Mouse (Mus musculus) cerebellum, adult 2 months (tissue): ENCODE results near the gene Cdc14a. TPM values are rescaled to one million over a fixed set of nuclear protein-coding genes. Genes with fewer than 3 reads are reported as not detected.

ENCODE experiments used
- DNase-seq, 2 experiments: peaks; one replicate each; pipeline ENCODE4 v3.0.0; 2021
- H3K27ac ChIP-seq: fragments of 200-500 bp; 2 replicates; pipeline ENCODE4 v1.5.1; 2012; ENCODE audit warnings: low read length, control low read depth, inconsistent platforms; ENCODE audit not compliant: insufficient read depth
- H3K27me3 ChIP-seq: fragments of 200-500 bp; 2 replicates; pipeline ENCODE4 v1.6.1; 2012; ENCODE audit warnings: inconsistent platforms, mild to moderate bottlenecking, low read length, moderate library complexity; ENCODE audit not compliant: control insufficient read depth, insufficient read depth
- H3K4me1 ChIP-seq: fragments of 200-500 bp; 2 replicates; pipeline ENCODE4 v1.6.1; 2011; ENCODE audit warnings: low read length; ENCODE audit not compliant: control insufficient read depth, insufficient read depth
- H3K4me3 ChIP-seq: fragments of 200-500 bp; replicated peaks from 2 replicates; pipeline ENCODE3; 2011; ENCODE audit warnings: mild to moderate bottlenecking, low read depth, low read length, control low read depth; ENCODE audit not compliant: insufficient read depth
- CTCF ChIP-seq: fragments of 200-500 bp; IDR thresholded peaks from 2 replicates; pipeline ENCODE4 v1.5.1; 2011; ENCODE audit warnings: low read depth, mild to moderate bottlenecking, control low read depth, low read length, moderate library complexity, borderline replicate concordance; ENCODE audit not compliant: insufficient read depth
- POLR2A ChIP-seq: fragments of 200-500 bp; IDR thresholded peaks from 2 replicates; pipeline ENCODE4 v1.6.1; 2011; ENCODE audit warnings: low read length, control low read depth, borderline replicate concordance; ENCODE audit not compliant: insufficient read depth
- WGBS: fragments of 180-500 bp; shearing (Covaris S2); methylation state at CpG from one replicate; pipeline ENCODE4 v1.1.7; 2018; 5-methylcytosine and 5-hydroxymethylcytosine counted together
- polyA plus RNA-seq: library from polyadenylated mRNA; depleted of rRNA; stranded (reverse); fragments of >200 nt; gene quantifications from 2 replicates; pipeline ENCODE4 v1.2.3, GENCODE M21; 2012

Cdc14a gene
- polyA plus RNA-seq, 1 experiment = 2.6 TPM

- Histone ChIP-seq H3K4me3 (no peak overlapping the region), H3K4me1 (no peaks in the 10 kb centered on the region), H3K27me3 (no peaks in the 10 kb centered on the region), H3K27ac (no peak overlapping the region)
- 85% methylated on average over 8 of the region's 8 CpGs for WGBS
- DNase-seq = no peak
- TF ChIP-seq POLR2A (no peak), CTCF (no peak)
Measured at GRCm38 (mm10) chr3:116298003-116298402, 125.8 kb downstream of the Cdc14a start.

- Histone ChIP-seq H3K27ac (no peak overlapping the region), H3K4me1 (no peaks in the 10 kb centered on the region), H3K4me3 (no peak overlapping the region), H3K27me3 (no peaks in the 10 kb centered on the region)
- DNase-seq = no peak
- 95% methylated on average over 7 of the region's 7 CpGs for WGBS
- no peak for TF ChIP-seq CTCF
- TF ChIP-seq POLR2A = no peak
Measured at GRCm38 (mm10) chr3:116297170-116297569, 126.7 kb downstream of the Cdc14a start.

DNA sequence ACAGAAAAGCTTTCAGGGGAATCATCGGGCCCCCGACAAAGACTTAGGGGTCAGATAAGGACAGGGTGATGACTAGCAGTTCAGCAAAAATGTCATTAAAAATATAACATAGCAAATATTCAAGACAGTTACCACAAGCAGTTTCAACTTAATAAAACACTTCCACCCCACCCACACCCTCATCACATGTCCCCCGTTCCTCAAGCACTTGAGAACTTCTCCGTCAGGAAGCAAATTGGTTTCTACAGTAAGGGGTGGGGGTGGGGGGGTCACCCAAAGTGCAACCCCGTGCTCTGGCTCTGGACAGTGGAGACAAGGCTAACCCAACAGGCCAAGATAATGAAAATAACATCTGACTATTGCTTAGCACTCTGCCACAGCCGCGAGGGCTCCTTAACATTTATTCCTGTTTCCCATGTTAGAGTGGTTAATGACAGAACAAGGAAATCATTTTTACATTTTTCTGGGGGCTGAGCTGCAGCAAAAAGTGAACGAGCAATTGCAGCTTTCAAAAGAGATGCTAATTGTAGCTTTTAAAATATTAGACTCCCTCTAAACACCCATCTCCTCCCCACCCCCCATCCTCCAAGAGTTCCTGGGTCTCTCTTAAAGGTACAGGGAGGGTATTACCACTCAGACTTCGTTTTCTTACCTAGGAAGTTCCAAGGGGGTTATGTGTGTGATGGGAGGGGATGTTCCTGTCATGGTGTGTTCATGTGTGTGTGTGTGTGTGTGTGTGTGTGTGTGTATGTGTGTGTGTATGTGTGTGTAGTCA lies 133.6 kb downstream of the Cdc14a start:
- H3K4me1 ChIP-seq = no peaks in the 10 kb centered on the region
- no peak overlapping the region for H3K27ac ChIP-seq
- DNase-seq = no peak
- no peaks in the 10 kb centered on the region for H3K27me3 ChIP-seq
- TF ChIP-seq CTCF (no peak), POLR2A (no peak)
- H3K4me3 ChIP-seq = no peak overlapping the region
- WGBS = 91% methylated on average over 9 of the region's 9 CpGs

DNA sequence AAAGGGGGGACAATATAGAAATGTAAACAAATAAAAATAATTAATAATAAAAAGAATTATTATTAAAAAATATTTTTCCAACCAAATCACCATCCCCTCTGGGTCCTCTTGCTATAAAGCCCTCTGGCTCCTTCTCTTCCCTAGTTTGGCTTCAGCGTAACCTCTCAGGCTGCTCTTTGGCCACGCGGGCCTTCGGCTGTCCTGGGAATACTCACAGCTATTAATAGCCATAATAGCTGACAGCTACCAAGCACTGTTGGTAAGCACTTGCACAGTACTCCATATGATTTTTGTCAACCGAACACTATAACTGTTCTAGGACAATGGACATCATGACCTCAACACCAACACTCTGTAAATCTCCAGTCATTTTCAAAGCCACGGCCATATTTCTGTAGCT lies 135.0 kb downstream of the Cdc14a start:
- DNase-seq = no peak
- H3K4me1 ChIP-seq = no peaks in the 10 kb centered on the region
- no peak overlapping the region for H3K27ac ChIP-seq
- H3K27me3 ChIP-seq = no peaks in the 10 kb centered on the region
- WGBS = 72% methylated on average over 6 of the region's 6 CpGs
- no peak overlapping the region for H3K4me3 ChIP-seq
- TF ChIP-seq CTCF = no peak
- TF ChIP-seq POLR2A = no peak

GRCm38 (mm10) chr3:116284735-116285134 lies 139.1 kb downstream of the Cdc14a start:
- TF ChIP-seq POLR2A (no peak), CTCF (no peak)
- 95% methylated on average over 4 of the region's 4 CpGs for WGBS

DNA sequence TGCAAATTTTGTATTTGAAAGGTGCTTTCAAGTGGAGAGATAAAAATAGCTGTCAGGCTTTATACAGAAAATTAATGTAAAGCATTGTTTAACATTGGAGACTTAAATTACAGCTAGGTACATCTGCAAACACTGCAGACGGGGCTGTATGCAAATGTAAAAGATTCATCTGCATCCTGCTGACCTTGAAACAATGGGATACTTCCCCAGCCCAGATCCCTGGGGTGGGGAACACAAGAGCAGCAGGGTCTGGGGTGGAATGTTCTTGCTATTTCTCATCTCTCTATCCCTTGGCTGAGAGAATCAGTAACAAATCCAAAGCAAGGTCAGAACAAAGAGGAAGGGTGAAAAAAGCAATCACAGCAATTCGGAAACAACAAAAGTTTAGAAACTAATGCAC lies 139.8 kb downstream of the Cdc14a start:
- Histone ChIP-seq H3K4me1 (no peaks in the 10 kb centered on the region), H3K27me3 (no peaks in the 10 kb centered on the region), H3K27ac (no peak overlapping the region), H3K4me3 (no peak overlapping the region)
- TF ChIP-seq CTCF (no peak), POLR2A (no peak)
- 35% methylated on average over 2 of the region's 2 CpGs for WGBS
- no peak for DNase-seq

More at GRCm38 (mm10) chr3:116284735-116285134, 139.1 kb downstream of the Cdc14a start:
- H3K27ac ChIP-seq = no peak overlapping the region
- H3K27me3 ChIP-seq = no peaks in the 10 kb centered on the region
- no peak overlapping the region for H3K4me3 ChIP-seq
- no peak for DNase-seq
- no peaks in the 10 kb centered on the region for H3K4me1 ChIP-seq

DNA sequence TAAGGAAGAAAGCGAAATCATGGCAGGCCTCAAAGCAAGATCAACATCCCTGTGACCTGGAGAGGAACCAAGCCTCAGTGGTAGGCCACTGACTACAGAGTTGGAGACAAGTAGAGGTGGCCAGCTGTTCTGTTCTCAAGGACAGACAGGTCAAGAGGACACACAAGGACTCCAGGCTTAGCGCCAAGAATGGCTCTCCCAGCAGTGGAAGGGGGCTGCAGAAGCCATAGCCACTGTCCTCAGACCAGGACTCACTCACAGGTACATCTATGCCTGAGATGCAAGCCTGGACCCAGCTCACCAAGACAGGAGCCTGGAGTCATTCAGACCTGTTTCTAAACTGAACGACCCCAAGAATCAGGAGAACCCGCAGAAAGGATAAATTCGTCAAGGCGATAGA lies 142.2 kb downstream of the Cdc14a start:
- no peak overlapping the region for H3K4me3 ChIP-seq
- H3K27ac ChIP-seq = no peak overlapping the region
- 92% methylated on average over 6 of the region's 6 CpGs for WGBS
- TF ChIP-seq CTCF = no peak
- TF ChIP-seq POLR2A = no peak
- DNase-seq = no peak
- H3K27me3 ChIP-seq = no peaks in the 10 kb centered on the region
- H3K4me1 ChIP-seq = no peaks in the 10 kb centered on the region

DNA sequence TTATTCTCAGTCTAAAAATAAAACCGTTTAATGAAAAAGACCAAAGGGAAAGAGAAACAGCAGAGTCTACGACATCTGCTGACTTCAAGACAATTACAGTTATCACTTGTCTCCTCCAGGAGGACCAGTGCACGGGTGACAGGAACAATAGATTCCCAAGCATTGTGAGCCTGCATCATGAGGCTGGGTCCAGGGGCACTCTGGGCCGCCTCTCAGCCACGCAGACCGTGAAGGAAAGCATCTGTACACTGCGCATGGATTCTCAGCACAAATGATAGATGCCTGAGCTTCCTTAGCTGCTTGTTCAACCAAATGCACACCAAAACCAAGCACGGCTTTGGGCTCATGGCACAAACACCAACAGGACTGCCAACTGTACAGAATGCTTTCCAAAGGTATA lies 146.7 kb downstream of the Cdc14a start:
- WGBS = 73% methylated on average over 8 of the region's 8 CpGs
- Histone ChIP-seq H3K4me1 (no peaks in the 10 kb centered on the region), H3K27me3 (no peaks in the 10 kb centered on the region), H3K27ac (no peak overlapping the region), H3K4me3 (no peak overlapping the region)
- TF ChIP-seq CTCF (no peak), POLR2A (no peak)
- no peak for DNase-seq
